Mouse (Mus musculus) liver, adult 2 months (tissue): ENCODE results near the gene Bach2.

Experiments
- CTCF ChIP-seq: fragments of 200-500 bp; IDR thresholded peaks from 2 replicates; pipeline ENCODE4 v1.5.1; 2011; ENCODE audit warnings: low read depth, low read length, control low read depth
- POLR2A ChIP-seq: fragments of 200-500 bp; IDR thresholded peaks from 2 replicates; pipeline ENCODE4 v1.6.1; 2011; ENCODE audit warnings: low read length, control low read depth; ENCODE audit not compliant: insufficient read depth; ENCODE audit errors: extremely low read depth

DNA sequence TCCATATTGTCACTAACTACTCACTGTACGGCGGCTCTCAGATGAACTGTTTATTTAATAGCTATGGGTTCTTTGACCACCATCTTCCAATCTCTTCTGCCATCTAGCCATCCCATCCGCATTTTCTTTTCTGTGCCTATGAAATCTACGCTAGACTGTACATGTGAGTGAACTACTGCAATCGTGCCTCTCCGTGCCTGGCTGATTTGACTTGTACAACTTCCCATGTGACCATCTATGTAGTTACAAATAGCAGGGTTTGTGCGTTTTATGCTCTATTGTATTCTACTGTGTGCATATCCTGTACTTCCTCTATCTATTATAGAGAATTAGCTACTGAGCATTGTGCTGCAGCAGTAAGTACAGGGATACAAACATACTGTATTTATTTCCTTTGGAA, 316.9 kb downstream of the Bach2 start:
- TF ChIP-seq POLR2A: no peak
- TF ChIP-seq CTCF: no peak
